8 mouse cellular contexts compared by ENCODE assay signal in the genomic region with DNA sequence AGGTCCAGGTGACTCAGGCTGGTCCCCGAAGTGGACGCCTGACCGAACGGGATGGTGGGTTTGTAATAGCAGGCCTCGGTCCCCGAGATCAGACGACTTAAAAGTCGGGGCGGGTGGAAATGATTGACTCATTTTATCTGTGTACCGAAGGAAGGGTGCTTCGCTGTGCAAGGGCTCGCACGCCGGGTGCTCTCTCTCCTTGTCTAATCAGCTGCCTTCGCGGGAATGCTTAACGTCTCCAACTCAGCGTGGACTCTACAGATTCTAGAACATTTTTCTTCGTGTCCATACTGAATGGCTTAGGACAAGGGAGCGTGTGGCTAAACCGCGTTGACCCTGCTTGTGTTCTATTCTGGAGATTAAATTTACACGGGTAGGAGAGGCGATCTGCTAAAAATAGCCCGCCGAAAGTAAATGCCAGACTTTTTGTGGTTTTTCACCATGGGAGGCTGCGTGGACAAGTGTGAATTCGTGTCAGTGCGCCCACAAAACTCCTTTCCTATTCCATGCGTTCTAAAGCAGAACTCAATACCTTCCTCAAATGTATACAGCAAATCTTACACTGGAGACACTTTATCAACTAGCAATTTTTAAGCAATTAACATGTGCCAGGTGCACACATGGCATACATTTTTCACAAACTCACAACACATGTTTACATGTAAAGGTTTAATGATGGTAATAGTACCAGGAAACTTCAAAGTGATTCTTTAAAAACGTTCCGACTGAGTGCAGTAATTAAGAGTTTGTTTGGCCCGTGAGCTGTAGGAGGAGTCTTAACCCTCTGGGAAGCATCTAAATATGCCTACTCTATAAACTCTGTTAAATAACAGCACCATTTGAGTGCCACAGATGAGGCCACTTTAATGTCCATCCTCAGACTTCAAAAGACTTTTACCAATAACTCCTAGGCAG. TPM values are rescaled to one million over a fixed set of nuclear protein-coding genes. Genes with fewer than 3 reads are reported as not detected.
DNase-seq lines count a peak whose midpoint lies in the region; ATAC-seq lines count a peak whose summit lies in the region.

No protein-coding gene starts in this region.

- peak; percentile 47 for DNase-seq in gastrocnemius, adult 18-20 months (ENCODE audit: low spot score)
- DNase-seq in gastrocnemius, postnatal 36 days, result no peak
- peak; percentile 51 for DNase-seq in 416B (ENCODE audit: low read depth)
- DNase-seq in forebrain, embryonic 10.5 days (ENCODE audit: extremely low spot score, low spot score), result no peak
- no peak for DNase-seq in adrenal gland, postnatal 10 days
- DNase-seq in kidney, adult 8-10 months, result no peak

- no peaks in the 10 kb centered on the region for H3K9me3 ChIP-seq in forebrain, embryonic 10.5 days
- H3K9me3 ChIP-seq in intestine, embryonic 16.5 days (ENCODE audit: control insufficient read depth, low read length), result no peaks in the 10 kb centered on the region
- no peaks in the 10 kb centered on the region for H3K9me3 ChIP-seq in midbrain, embryonic 13.5 days

- H3K4me2 ChIP-seq in intestine, embryonic 16.5 days (ENCODE audit: low read depth, low read length), result peak overlapping the region; percentile 83
- H3K4me2 ChIP-seq in midbrain, embryonic 13.5 days (replicated peaks), result peak overlapping the region; percentile 95

- H3K4me1 ChIP-seq in forebrain, embryonic 10.5 days, result peaks cover 48% of the 10 kb centered on the region
- H3K4me1 ChIP-seq in intestine, embryonic 16.5 days (ENCODE audit: control insufficient read depth, insufficient read depth, low read length), result peaks cover 20% of the 10 kb centered on the region
- peaks cover 9% of the 10 kb centered on the region for H3K4me1 ChIP-seq in midbrain, embryonic 13.5 days (replicated peaks)

- H3K4me3 ChIP-seq in forebrain, embryonic 10.5 days, result peak overlapping the region; percentile 75
- H3K4me3 ChIP-seq in intestine, embryonic 16.5 days (ENCODE audit: low read length), result peak overlapping the region; percentile 93
- H3K4me3 ChIP-seq in midbrain, embryonic 13.5 days (replicated peaks), result peak overlapping the region; percentile 67

- intact Hi-C loops in gastrocnemius, postnatal 36 days (cut with DNase I), result loop anchor here (5.0 kb wide), 1 partner anchor 36 kb away; no protein-coding TSS in a partner anchor

- H3K9ac ChIP-seq in intestine, embryonic 16.5 days (ENCODE audit: low read depth, low read length), result peak overlapping the region; percentile 88
- H3K9ac ChIP-seq in midbrain, embryonic 13.5 days (replicated peaks), result peak overlapping the region; percentile 72

- H3K27me3 ChIP-seq in forebrain, embryonic 10.5 days (ENCODE audit: poor library complexity, severe bottlenecking), result peaks cover 51% of the 10 kb centered on the region
- H3K27me3 ChIP-seq in intestine, embryonic 16.5 days (replicated peaks; ENCODE audit: control insufficient read depth, insufficient read depth, low read length), result no peaks in the 10 kb centered on the region
- H3K27me3 ChIP-seq in midbrain, embryonic 13.5 days, result peaks cover 29% of the 10 kb centered on the region

- 9% methylated on average over 33 of the region's 33 CpGs for WGBS in forebrain, embryonic 10.5 days
- WGBS in intestine, embryonic 16.5 days, result 6% methylated on average over 33 of the region's 33 CpGs
- WGBS in midbrain, embryonic 13.5 days, result 9% methylated on average over 33 of the region's 33 CpGs

- no peaks in the 10 kb centered on the region for H3K36me3 ChIP-seq in forebrain, embryonic 10.5 days (replicated peaks)
- H3K36me3 ChIP-seq in intestine, embryonic 16.5 days (ENCODE audit: control insufficient read depth, insufficient read depth, low read length), result no peaks in the 10 kb centered on the region
- H3K36me3 ChIP-seq in midbrain, embryonic 13.5 days, result no peaks in the 10 kb centered on the region

- ATAC-seq in intestine, embryonic 16.5 days, result peak; percentile 71
- no peak; the same call in 1 of the 2 replicates for ATAC-seq in midbrain, embryonic 13.5 days

- H3K27ac ChIP-seq in forebrain, embryonic 10.5 days, result peak overlapping the region; percentile 91
- H3K27ac ChIP-seq in intestine, embryonic 16.5 days (ENCODE audit: low read length), result peak overlapping the region; percentile 84
- H3K27ac ChIP-seq in midbrain, embryonic 13.5 days, result 0 out of 2 replicates have a peak overlapping the region, but pooled peaks have one; percentile 44

RNA-seq across cellular contexts. Expression of gene Arhgap10, which starts 0.7 kb away (rescaled TPM):
- total RNA-seq in gastrocnemius, adult 18-20 months (2021), result 10 to 100 TPM; 37.6 to 40.7 TPM
- 10 to 100 TPM; 48.3 to 52.2 TPM for total RNA-seq in gastrocnemius, postnatal 36 days (2021)
- polyA plus RNA-seq in forebrain, embryonic 10.5 days (2016; fragmentation: Nextera tagmentation; extraction: Ambion mirVana), result 20.9 and 21.0 TPM in 2 replicates
- polyA plus RNA-seq in intestine, embryonic 16.5 days (2015; fragmentation: Nextera tagmentation; extraction: Ambion mirVana), result 28.9 and 29.6 TPM in 2 replicates
- polyA plus RNA-seq in midbrain, embryonic 13.5 days (2015; fragmentation: Nextera tagmentation; extraction: Ambion mirVana), result 3.6 and 4.7 TPM in 2 replicates
- total RNA-seq in adrenal gland, postnatal 10 days (2021), result 10 to 100 TPM; 20.9 to 29.4 TPM

RNA-seq across cellular contexts. Expression of gene Prmt9, which starts 30.7 kb away (rescaled TPM):
- total RNA-seq in gastrocnemius, adult 18-20 months (2021), result 1 to 10 TPM; 8.8 to 9.1 TPM
- total RNA-seq in gastrocnemius, postnatal 36 days (2021), result 1 to 10 TPM; 7.4 to 8.5 TPM
- polyA plus RNA-seq in forebrain, embryonic 10.5 days (2016; fragmentation: Nextera tagmentation; extraction: Ambion mirVana), result 22.6 and 23.0 TPM in 2 replicates
- 16.1 and 16.6 TPM in 2 replicates for polyA plus RNA-seq in intestine, embryonic 16.5 days (2015; fragmentation: Nextera tagmentation; extraction: Ambion mirVana)
- polyA plus RNA-seq in midbrain, embryonic 13.5 days (2015; fragmentation: Nextera tagmentation; extraction: Ambion mirVana), result 23.2 and 25.7 TPM in 2 replicates
- total RNA-seq in adrenal gland, postnatal 10 days (2021), result 10 to 100 TPM; 16.0 to 18.7 TPM

Comparison
In these comparisons a context has a peak if more than half of its experiments do, and no peak if none do; other contexts are left out.
1. DNase-seq: peak in gastrocnemius, adult 18-20 months (single experiment) and 416B (single experiment); none in gastrocnemius, postnatal 36 days (0 of 2), forebrain, embryonic 10.5 days (single experiment), adrenal gland, postnatal 10 days (single experiment) and kidney, adult 8-10 months (0 of 2).
2. Peak in every context shown above with its lines, with median percentiles within 50 percentile points of each other: H3K27ac ChIP-seq and H3K4me3 ChIP-seq.